Mouse (Mus musculus) liver, embryonic 14.5 days (tissue): ENCODE measurements around the gene Defb41.

Experiments used
- CTCF ChIP-seq: IDR thresholded peaks from 2 replicates; pipeline ENCODE4 v1.5.1; 2016; ENCODE audit warnings: antibody characterized with exemption, low read depth, control low read depth
- EP300 ChIP-seq: IDR thresholded peaks from 2 replicates; pipeline ENCODE4 v1.6.1; 2016; ENCODE audit warnings: antibody characterized with exemption, low read depth

DNA sequence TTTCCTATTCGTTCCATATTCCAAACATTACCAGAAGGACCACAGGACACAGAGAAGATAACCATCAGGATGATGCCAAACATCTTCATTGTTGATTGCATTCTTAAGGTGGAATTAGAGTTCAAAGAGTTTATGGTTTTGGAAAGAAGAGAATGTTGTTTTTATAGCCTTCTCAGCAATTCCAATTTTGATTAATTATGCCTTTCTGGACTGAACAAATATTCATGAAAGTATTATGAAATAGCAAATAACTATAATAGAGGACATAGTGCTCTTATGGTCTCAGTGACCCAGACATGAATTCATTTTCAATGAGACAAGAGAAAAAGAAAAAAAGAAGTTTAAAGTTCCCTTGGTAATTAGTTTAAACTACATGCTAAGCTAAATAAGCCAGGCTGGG, 27.6 kb downstream of the Defb41 start, which contains the start of gene Defb18:
- TF ChIP-seq CTCF: no peak
- no peak for TF ChIP-seq EP300
